Mouse (Mus musculus): ENCODE results near the gene Foxo6.

DNA sequence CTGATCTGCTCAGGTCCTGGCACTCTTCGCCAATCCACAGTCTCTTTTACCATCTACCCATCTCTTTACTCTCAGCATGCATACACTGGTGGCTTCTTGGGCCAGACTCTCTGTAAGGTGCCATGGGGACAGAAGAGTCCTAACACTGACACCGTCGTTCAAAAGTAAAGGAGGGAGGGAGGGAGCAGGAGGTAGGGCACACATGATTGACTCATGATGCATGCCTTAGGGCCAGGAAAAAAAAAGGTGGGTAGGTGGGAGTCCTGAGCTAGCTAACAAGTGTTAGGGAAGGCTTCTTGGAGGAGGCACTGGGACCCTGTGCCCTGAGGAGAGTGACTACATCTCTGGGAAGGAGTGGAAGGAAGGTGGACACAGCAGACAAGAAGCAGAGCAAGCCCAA is 1.9 kb downstream of the Foxo6 start:
- TF ChIP-seq TAL1 (conservative IDR thresholded peaks at IDR 0.05; ENCODE audit: low read depth, low read length) (no peak), CTCF (IDR thresholded peaks at IDR 0.05; ENCODE audit: low read depth, low read length) (no peak), GATA1 (IDR thresholded peaks at IDR 0.05; ENCODE audit: borderline replicate concordance, low read length) (no peak)
